Mouse (Mus musculus): Measurements from ENCODE around the gene Sh3d21. TPM values are rescaled to one million over a fixed set of nuclear protein-coding genes. Genes with fewer than 3 reads are reported as not detected.
"Not testable (repeated sequence)": the region's sequence is repeated elsewhere in the genome, so short reads cannot be mapped to it uniquely, and the experiment has no call there.

Sh3d21 gene
- polyA plus RNA-seq, 1 experiment, result 5.5 TPM

DNA sequence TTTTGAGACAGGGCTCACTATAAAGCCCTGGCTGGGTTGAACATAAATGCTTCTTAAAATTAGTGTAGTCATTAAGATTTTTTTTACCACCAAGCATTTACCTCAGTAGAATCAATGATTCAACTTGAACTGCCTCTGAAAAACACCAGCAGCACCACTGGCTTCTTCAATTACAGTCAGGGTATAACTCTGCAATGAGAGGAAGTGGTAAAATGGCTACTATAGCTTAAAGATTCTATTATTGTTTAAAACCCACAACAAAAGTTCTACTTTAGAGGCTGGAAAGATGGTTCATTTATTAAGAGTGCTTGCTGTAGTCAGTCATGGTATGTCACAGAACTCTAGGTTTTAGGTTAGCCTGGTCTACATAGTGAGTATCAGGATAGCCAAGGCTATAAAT lies 30.9 kb upstream of the Sh3d21 start:
- Histone ChIP-seq H3K27me3 (replicated peaks; ENCODE audit: control insufficient read depth, insufficient read depth, low read length) (no peaks in the 10 kb centered on the region), H3K4me3 (ENCODE audit: insufficient read depth, low read depth, low read length) (no peak overlapping the region), H3K36me3 (ENCODE audit: control insufficient read depth, insufficient read depth, low read length) (peaks cover 7% of the 10 kb centered on the region), H3K27ac (ENCODE audit: insufficient read depth, low read depth, low read length) (no peak overlapping the region), H3K4me1 (ENCODE audit: control insufficient read depth, insufficient read depth, low read length) (peaks cover 5% of the 10 kb centered on the region)
- DNase-seq, result no peak
- TF ChIP-seq CTCF (conservative IDR thresholded peaks at IDR 0.05; ENCODE audit: insufficient read depth, insufficient read length, low read depth, low read length) (no peak), POLR2A (IDR thresholded peaks at IDR 0.05; ENCODE audit: low read depth, low read length) (no peak)

GRCm38 (mm10) chr4:126190636-126191035 lies 27.3 kb upstream of the Sh3d21 start:
- DNase-seq, result no peak
- 82% methylated on average over 2 of the region's 2 CpGs for WGBS
- H3K27ac ChIP-seq (ENCODE audit: insufficient read depth, low read depth, low read length), result no peak overlapping the region
- no peak for TF ChIP-seq CTCF (conservative IDR thresholded peaks at IDR 0.05; ENCODE audit: insufficient read depth, insufficient read length, low read depth, low read length)
- TF ChIP-seq POLR2A (IDR thresholded peaks at IDR 0.05; ENCODE audit: low read depth, low read length), result no peak
- no peak overlapping the region for H3K4me3 ChIP-seq (ENCODE audit: insufficient read depth, low read depth, low read length)
- peaks cover 7% of the 10 kb centered on the region for H3K36me3 ChIP-seq (ENCODE audit: control insufficient read depth, insufficient read depth, low read length)
- peaks cover 8% of the 10 kb centered on the region; the same call in 1 of the 2 replicates for H3K4me1 ChIP-seq (ENCODE audit: control insufficient read depth, insufficient read depth, low read length)
- no peaks in the 10 kb centered on the region for H3K27me3 ChIP-seq (replicated peaks; ENCODE audit: control insufficient read depth, insufficient read depth, low read length)

GRCm38 (mm10) chr4:126187096-126187495 lies 23.8 kb upstream of the Sh3d21 start:
- H3K4me3 ChIP-seq (ENCODE audit: insufficient read depth, low read depth, low read length), result no peak overlapping the region
- H3K36me3 ChIP-seq (ENCODE audit: control insufficient read depth, insufficient read depth, low read length), result no peaks in the 10 kb centered on the region; the same call in 1 of the 2 replicates
- 37% methylated on average over 3 of the region's 3 CpGs for WGBS
- H3K27ac ChIP-seq (ENCODE audit: insufficient read depth, low read depth, low read length), result no peak overlapping the region
- H3K27me3 ChIP-seq (replicated peaks; ENCODE audit: control insufficient read depth, insufficient read depth, low read length), result no peaks in the 10 kb centered on the region
- peaks cover 8% of the 10 kb centered on the region; the same call in 1 of the 2 replicates for H3K4me1 ChIP-seq (ENCODE audit: control insufficient read depth, insufficient read depth, low read length)
- no peak for TF ChIP-seq CTCF (conservative IDR thresholded peaks at IDR 0.05; ENCODE audit: insufficient read depth, insufficient read length, low read depth, low read length)
- TF ChIP-seq POLR2A (IDR thresholded peaks at IDR 0.05; ENCODE audit: low read depth, low read length), result no peak
- DNase-seq, result peak; percentile 54

DNA sequence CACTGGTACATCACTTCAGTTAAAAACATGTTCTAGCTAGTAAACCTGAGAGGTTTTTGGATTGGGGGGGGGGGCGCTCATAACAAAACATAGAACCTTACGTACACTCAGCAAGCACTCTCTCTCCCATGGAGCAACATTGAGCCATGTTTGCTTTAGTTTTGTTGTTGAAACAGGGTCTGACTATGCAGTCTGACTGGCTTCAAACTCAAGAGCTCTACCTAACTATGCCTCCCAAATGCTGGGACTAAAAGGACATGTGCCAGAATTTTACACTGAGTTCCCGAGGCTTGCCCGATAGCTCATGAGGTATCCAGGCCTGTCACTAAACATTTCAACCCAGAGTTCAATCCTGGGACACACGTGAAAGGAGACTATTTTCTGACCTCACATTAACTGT lies 19.7 kb upstream of the Sh3d21 start:
- 75% methylated on average over 5 of the region's 5 CpGs for WGBS
- peaks cover 6% of the 10 kb centered on the region; the same call in 1 of the 2 replicates for H3K4me1 ChIP-seq (ENCODE audit: control insufficient read depth, insufficient read depth, low read length)
- no peak for DNase-seq
- H3K27me3 ChIP-seq (replicated peaks; ENCODE audit: control insufficient read depth, insufficient read depth, low read length), result no peaks in the 10 kb centered on the region
- TF ChIP-seq POLR2A (IDR thresholded peaks at IDR 0.05; ENCODE audit: low read depth, low read length) (no peak), CTCF (conservative IDR thresholded peaks at IDR 0.05; ENCODE audit: insufficient read depth, insufficient read length, low read depth, low read length) (no peak)
- no peak overlapping the region for H3K4me3 ChIP-seq (ENCODE audit: insufficient read depth, low read depth, low read length)
- H3K36me3 ChIP-seq (ENCODE audit: control insufficient read depth, insufficient read depth, low read length), result peaks cover 5% of the 10 kb centered on the region
- H3K27ac ChIP-seq (ENCODE audit: insufficient read depth, low read depth, low read length), result no peak overlapping the region

GRCm38 (mm10) chr4:126181170-126181957 lies 18.1 kb upstream of the Sh3d21 start:
- no peaks in the 10 kb centered on the region for H3K4me1 ChIP-seq (ENCODE audit: control insufficient read depth, insufficient read depth, low read length)
- no peak overlapping the region for H3K27ac ChIP-seq (ENCODE audit: insufficient read depth, low read depth, low read length)
- no peak overlapping the region for H3K4me3 ChIP-seq (ENCODE audit: insufficient read depth, low read depth, low read length)
- 40% methylated on average over 7 of the region's 7 CpGs for WGBS
- peak; percentile 73 for DNase-seq
- H3K36me3 ChIP-seq (ENCODE audit: control insufficient read depth, insufficient read depth, low read length), result peaks cover 9% of the 10 kb centered on the region
- TF ChIP-seq CTCF (conservative IDR thresholded peaks at IDR 0.05; ENCODE audit: insufficient read depth, insufficient read length, low read depth, low read length), result peak; percentile 95
- no peak for TF ChIP-seq POLR2A (IDR thresholded peaks at IDR 0.05; ENCODE audit: low read depth, low read length)
- no peaks in the 10 kb centered on the region for H3K27me3 ChIP-seq (replicated peaks; ENCODE audit: control insufficient read depth, insufficient read depth, low read length)

GRCm38 (mm10) chr4:126175980-126176379 lies 12.7 kb upstream of the Sh3d21 start:
- WGBS, result 73% methylated on average over 7 of the region's 7 CpGs

DNA sequence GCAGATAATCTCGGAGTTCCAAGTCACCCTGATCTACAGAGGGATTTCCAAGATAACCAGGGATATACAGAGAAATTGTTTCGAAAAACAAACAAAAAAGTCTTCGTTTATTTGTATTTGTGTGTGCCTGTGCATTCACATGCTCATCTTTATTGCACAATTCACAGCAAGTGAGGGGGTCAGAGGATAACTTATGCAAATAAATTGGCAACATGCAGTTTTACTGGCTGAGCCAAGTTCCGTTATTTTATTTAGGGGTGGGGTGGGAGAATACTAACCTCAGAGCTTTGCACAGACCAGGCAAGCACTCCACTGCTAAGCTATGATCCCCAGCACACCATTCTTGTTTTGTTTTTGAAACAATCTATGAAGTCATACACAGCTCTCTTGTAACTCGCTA lies 10.5 kb upstream of the Sh3d21 start:
- TF ChIP-seq POLR2A (IDR thresholded peaks at IDR 0.05; ENCODE audit: low read depth, low read length), result no peak
- TF ChIP-seq CTCF (conservative IDR thresholded peaks at IDR 0.05; ENCODE audit: insufficient read depth, insufficient read length, low read depth, low read length), result no peak
- DNase-seq, result no peak
- Histone ChIP-seq H3K4me1 (ENCODE audit: control insufficient read depth, insufficient read depth, low read length) (peaks cover 3% of the 10 kb centered on the region), H3K4me3 (ENCODE audit: insufficient read depth, low read depth, low read length) (no peak overlapping the region), H3K27ac (ENCODE audit: insufficient read depth, low read depth, low read length) (no peak overlapping the region), H3K36me3 (ENCODE audit: control insufficient read depth, insufficient read depth, low read length) (peaks cover 27% of the 10 kb centered on the region), H3K27me3 (replicated peaks; ENCODE audit: control insufficient read depth, insufficient read depth, low read length) (no peaks in the 10 kb centered on the region)
- 84% methylated on average over 5 of the region's 5 CpGs for WGBS

More at GRCm38 (mm10) chr4:126175980-126176379, 12.7 kb upstream of the Sh3d21 start:
- not testable (repeated sequence) for H3K4me1 ChIP-seq (ENCODE audit: control insufficient read depth, insufficient read depth, low read length); DNase-seq; H3K27ac ChIP-seq (ENCODE audit: insufficient read depth, low read depth, low read length); H3K4me3 ChIP-seq (ENCODE audit: insufficient read depth, low read depth, low read length); H3K27me3 ChIP-seq (replicated peaks; ENCODE audit: control insufficient read depth, insufficient read depth, low read length)
- peaks cover 26% of the 10 kb centered on the region for H3K36me3 ChIP-seq (ENCODE audit: control insufficient read depth, insufficient read depth, low read length)

DNA sequence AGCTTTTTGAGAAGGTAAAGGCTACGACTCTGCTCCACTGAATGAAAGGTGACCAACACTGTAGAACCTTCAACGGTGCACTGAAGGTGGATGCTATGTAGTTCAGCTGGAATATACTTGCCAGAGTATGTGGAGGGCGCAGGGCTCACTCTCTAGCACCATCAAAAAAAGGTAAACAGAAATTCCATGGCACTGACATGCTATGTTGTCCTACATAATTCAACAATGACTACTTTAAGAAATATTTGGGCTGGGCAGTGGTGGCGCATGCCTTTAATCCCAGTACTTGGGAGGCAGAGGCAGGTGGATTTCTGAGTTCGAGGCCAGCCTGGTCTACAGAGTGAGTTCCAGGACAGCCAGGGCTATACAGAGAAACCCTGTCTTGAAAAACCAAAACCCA lies 7.4 kb upstream of the Sh3d21 start:
- Histone ChIP-seq H3K4me1 (ENCODE audit: control insufficient read depth, insufficient read depth, low read length) (peaks cover 17% of the 10 kb centered on the region), H3K36me3 (ENCODE audit: control insufficient read depth, insufficient read depth, low read length) (peaks cover 27% of the 10 kb centered on the region)
- not testable (repeated sequence) for H3K4me3 ChIP-seq (ENCODE audit: insufficient read depth, low read depth, low read length); H3K27me3 ChIP-seq (replicated peaks; ENCODE audit: control insufficient read depth, insufficient read depth, low read length); H3K27ac ChIP-seq (ENCODE audit: insufficient read depth, low read depth, low read length); DNase-seq
- 96% methylated on average over 5 of the region's 5 CpGs for WGBS

All from kidney, adult 2 months (tissue).